Mouse (Mus musculus) CH12.LX (cell line): ENCODE data around the gene Cd93. TPM values are rescaled to one million over a fixed set of nuclear protein-coding genes. Genes with fewer than 3 reads are reported as not detected.

Source experiments
- DNase-seq: peaks from one replicate; pipeline ENCODE4 v3.0.0-alpha.2; 2013; ENCODE audit errors: extremely low read depth
- H3K27ac ChIP-seq: 2 replicates; pipeline ENCODE4 v1.5.1; 2012; ENCODE audit warnings: low read depth, mild to moderate bottlenecking, control low read depth, moderate library complexity; ENCODE audit not compliant: insufficient read depth
- H3K27me3 ChIP-seq: replicated peaks from 2 replicates; pipeline ENCODE3; 2012; ENCODE audit warnings: inconsistent platforms
- H3K36me3 ChIP-seq, 2 experiments: replicated peaks in 1 of 2; 2 replicates each; pipeline versions ENCODE3 to v1.6.1; 2012; ENCODE audit warnings: inconsistent platforms in 1 of 2, low read length in 1 of 2, mild to moderate bottlenecking in 1 of 2, mixed read lengths in 1 of 2, moderate library complexity in 1 of 2; ENCODE audit not compliant: control insufficient read depth in 1 of 2, insufficient read depth in 1 of 2
- H3K4me1 ChIP-seq, 2 experiments: 2 replicates each; pipeline ENCODE4 v1.6.1; 2012; ENCODE audit warnings: inconsistent platforms in 1 of 2, moderate library complexity in 1 of 2; ENCODE audit not compliant: insufficient read depth in 2 of 2, control insufficient read depth in 1 of 2
- H3K4me2 ChIP-seq: 2 replicates; pipeline ENCODE4 v1.6.1; 2012; ENCODE audit warnings: low read depth, mild to moderate bottlenecking, control low read depth; ENCODE audit not compliant: poor library complexity, insufficient read depth, severe bottlenecking
- H3K4me3 ChIP-seq, 3 experiments: fragments of 150-350 bp in 1 of 3; sonication (generic) in 1 of 3; replicated peaks in 1 of 3; 2 replicates each; pipeline versions ENCODE3 to v1.5.1; 2011 to 2012; ENCODE audit warnings: low read depth in 2 of 3, low read length in 2 of 3, mild to moderate bottlenecking in 2 of 3, moderate library complexity in 2 of 3, control low read depth in 1 of 3, improper control_type of control experiment in 1 of 3, inconsistent platforms in 1 of 3, mixed read lengths in 1 of 3; ENCODE audit not compliant: poor library complexity in 1 of 3
- H3K79me2 ChIP-seq: replicated peaks from 2 replicates; pipeline ENCODE4 v1.6.1; 2012; ENCODE audit warnings: mild to moderate bottlenecking, moderate library complexity; ENCODE audit not compliant: control insufficient read depth, poor library complexity, insufficient read depth, severe bottlenecking; ENCODE audit errors: extremely low read depth
- H3K9ac ChIP-seq: 2 replicates; pipeline ENCODE4 v1.6.1; 2012; ENCODE audit warnings: low read depth, mild to moderate bottlenecking, control low read depth, moderate library complexity; ENCODE audit not compliant: insufficient read depth
- H3K9me3 ChIP-seq: replicated peaks from 2 replicates; pipeline ENCODE3; 2012; ENCODE audit warnings: low read length, inconsistent platforms, mixed read lengths
- CHD2 ChIP-seq: IDR thresholded peaks from 2 replicates; pipeline ENCODE4 v1.6.1; 2011; ENCODE audit warnings: low read length, improper control_type of control experiment
- E2F4 ChIP-seq: IDR thresholded peaks from 2 replicates; pipeline ENCODE4 v1.6.1; 2011; ENCODE audit warnings: low read depth, low read length, improper control_type of control experiment; ENCODE audit not compliant: insufficient replicate concordance
- EP300 ChIP-seq: IDR thresholded peaks from 2 replicates; pipeline ENCODE4 v1.6.1; 2011; ENCODE audit warnings: low read length, improper control_type of control experiment
- JUN ChIP-seq: IDR thresholded peaks from 2 replicates; pipeline ENCODE4 v1.6.1; 2011; ENCODE audit warnings: low read depth, mild to moderate bottlenecking, low read length, improper control_type of control experiment, moderate library complexity; ENCODE audit not compliant: insufficient read depth
- JUND ChIP-seq: conservative IDR thresholded peaks from 2 replicates; pipeline ENCODE4 v1.6.1; 2011; ENCODE audit warnings: low read depth, low read length, improper control_type of control experiment
- KAT2A ChIP-seq: IDR thresholded peaks from 2 replicates; pipeline ENCODE4 v1.6.1; 2012; ENCODE audit warnings: low read length, improper control_type of control experiment, inconsistent platforms; ENCODE audit not compliant: insufficient replicate concordance
- MAFK ChIP-seq: IDR thresholded peaks from 2 replicates; pipeline ENCODE4 v1.6.1; 2011; ENCODE audit warnings: low read length, improper control_type of control experiment; ENCODE audit not compliant: insufficient replicate concordance
- MXI1 ChIP-seq: IDR thresholded peaks from 2 replicates; pipeline ENCODE4 v1.6.1; 2011; ENCODE audit warnings: mild to moderate bottlenecking, low read depth, low read length, improper control_type of control experiment
- NELFE ChIP-seq: IDR thresholded peaks from 2 replicates; pipeline ENCODE4 v1.6.1; 2011; ENCODE audit warnings: low read depth, low read length, improper control_type of control experiment
- NRF1 ChIP-seq: IDR thresholded peaks from 2 replicates; pipeline ENCODE4 v1.6.1; 2014; ENCODE audit warnings: low read depth, mild to moderate bottlenecking, inconsistent platforms, low read length, improper control_type of control experiment, moderate library complexity
- POLR2A ChIP-seq: IDR thresholded peaks from 2 replicates; pipeline ENCODE4 v1.6.1; 2011; ENCODE audit warnings: low read depth, mild to moderate bottlenecking, improper control_type of control experiment, low read length
- RAD21 ChIP-seq: IDR thresholded peaks from 2 replicates; pipeline ENCODE4 v1.6.1; 2011; ENCODE audit warnings: low read depth, mild to moderate bottlenecking, low read length, improper control_type of control experiment, moderate library complexity
- RCOR1 ChIP-seq: conservative IDR thresholded peaks from 2 replicates; pipeline ENCODE4 v1.6.1; 2012; ENCODE audit warnings: low read depth, mild to moderate bottlenecking, inconsistent platforms, low read length, improper control_type of control experiment
- SIN3A ChIP-seq: IDR thresholded peaks from 2 replicates; pipeline ENCODE4 v1.6.1; 2012; ENCODE audit warnings: low read length, improper control_type of control experiment, inconsistent platforms
- TBP ChIP-seq: conservative IDR thresholded peaks from 2 replicates; pipeline ENCODE4 v1.6.1; 2011; ENCODE audit warnings: low read depth, low read length, improper control_type of control experiment
- TCF12 ChIP-seq: IDR thresholded peaks from 2 replicates; pipeline ENCODE4 v1.6.1; 2014; ENCODE audit warnings: low read depth, mild to moderate bottlenecking, inconsistent platforms, low read length, improper control_type of control experiment
- UBTF ChIP-seq: IDR thresholded peaks from 2 replicates; pipeline ENCODE4 v1.6.1; 2012; ENCODE audit warnings: low read depth, mild to moderate bottlenecking, inconsistent platforms, low read length, improper control_type of control experiment, moderate library complexity
- USF2 ChIP-seq: conservative IDR thresholded peaks from 2 replicates; pipeline ENCODE4 v1.6.1; 2011; ENCODE audit warnings: low read depth, low read length, improper control_type of control experiment
- ZC3H11A ChIP-seq: IDR thresholded peaks from 2 replicates; pipeline ENCODE4 v1.6.1; 2012; ENCODE audit warnings: low read depth, mild to moderate bottlenecking, inconsistent platforms, low read length, improper control_type of control experiment
- dilution Hi-C: fragments of 300-500 bp; cut with MboI; formaldehyde crosslinking; loops from 2 replicates; pipeline ENCODE4 v1.14.3; 2020; ENCODE audit warnings: low sequenced_read_pairs; ENCODE audit not compliant: extremely low pct_unique_long_range_greater_than_20kb, extremely low pct_ligation_motif_present
- in situ Hi-C: fragments of 300-500 bp; cut with MboI; formaldehyde crosslinking; loops from 3 replicates; pipeline ENCODE4 v1.14.3; 2019; ENCODE audit warnings: low sequenced_read_pairs, low pct_ligation_motif_present, low pct_unique_long_range_greater_than_20kb, mixed read lengths
- polyA plus RNA-seq: library from polyadenylated mRNA; unstranded; fragments of >175 nt; gene quantifications from 2 replicates; pipeline ENCODE4 v1.2.1, GENCODE M21; 2012; ENCODE audit warnings: low read depth; ENCODE audit not compliant: insufficient read length
- total RNA-seq, 2 experiments: library from RNA; depleted of rRNA; stranded (reverse); fragments of 300-350 nt in 1 of 2; fragments of >200 nt in 1 of 2; gene quantifications; 2 replicates each; pipeline ENCODE4 v1.2.3; 2012 to 2014

Gene Cd93
- total and polyA plus RNA-seq, 3 experiments: 0.04 to 0.08 (median 0.07) TPM

DNA sequence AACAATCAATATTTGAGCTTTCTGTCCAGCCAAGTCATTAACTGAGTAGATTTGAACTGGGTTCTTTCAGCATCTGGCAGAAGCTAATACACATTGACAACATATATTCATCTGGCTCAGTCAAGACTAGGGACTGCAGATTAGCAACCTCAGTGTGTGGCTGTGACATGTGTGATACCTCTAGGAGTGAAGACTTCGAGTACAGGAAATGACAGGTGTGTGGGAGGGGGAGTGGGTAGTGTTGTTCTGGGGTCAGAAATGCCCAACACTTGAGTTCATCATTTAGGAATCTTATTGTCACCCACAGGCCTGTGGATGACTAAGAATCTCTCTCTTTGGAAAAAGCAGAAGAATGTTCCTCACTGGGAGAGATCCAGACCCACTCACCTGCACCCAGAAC lies 22.3 kb downstream of the Cd93 start:
- H3K9me3 ChIP-seq: no peaks in the 10 kb centered on the region
- H3K79me2 ChIP-seq: no peaks in the 10 kb centered on the region
- in situ Hi-C loops: no loop called here
- no peak overlapping the region for H3K9ac ChIP-seq
- H3K4me3 ChIP-seq: no peak overlapping the region
- dilution Hi-C loops: no loop called here
- H3K36me3 ChIP-seq: no peaks in the 10 kb centered on the region
- no peaks in the 10 kb centered on the region for H3K27me3 ChIP-seq
- no peak overlapping the region for H3K27ac ChIP-seq
- DNase-seq: no peak
- H3K4me2 ChIP-seq: no peak overlapping the region
- TF ChIP-seq JUN: no peak
- TF ChIP-seq ZC3H11A: no peak
- TF ChIP-seq TBP: no peak
- no peak for TF ChIP-seq RCOR1
- TF ChIP-seq USF2: no peak
- TF ChIP-seq EP300: no peak
- TF ChIP-seq POLR2A: no peak
- TF ChIP-seq RAD21: no peak
- TF ChIP-seq NELFE: no peak
- TF ChIP-seq JUND: no peak
- no peak for TF ChIP-seq NRF1
- TF ChIP-seq MAFK: no peak
- TF ChIP-seq TCF12: no peak
- TF ChIP-seq KAT2A: no peak
- TF ChIP-seq SIN3A: no peak
- TF ChIP-seq MXI1: no peak
- TF ChIP-seq E2F4: no peak
- H3K4me1 ChIP-seq: peaks cover 0 to 49% of the 10 kb centered on the region in 2 experiments; a peak in 2 of 4 replicates

DNA sequence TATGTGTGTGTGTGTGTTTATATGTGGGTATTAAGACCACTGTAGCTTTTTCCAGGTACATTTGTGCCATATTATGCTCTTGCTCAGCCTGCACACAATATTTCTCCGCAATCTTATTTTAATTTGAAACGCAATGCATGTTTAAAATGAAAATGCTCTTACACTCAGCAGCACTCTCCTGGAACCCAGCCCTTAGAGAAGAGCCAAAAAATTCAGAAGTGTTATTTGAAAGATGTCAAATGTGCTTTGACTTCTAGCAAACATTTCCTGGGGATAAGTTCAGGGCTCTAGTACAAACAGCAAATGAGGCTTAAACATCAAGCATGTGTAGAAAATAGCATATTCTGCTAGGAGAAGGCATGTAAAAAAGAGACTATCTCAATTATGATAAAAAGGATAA lies 23.6 kb downstream of the Cd93 start:
- no peak for DNase-seq
- no peaks in the 10 kb centered on the region for H3K36me3 ChIP-seq
- H3K9me3 ChIP-seq: no peaks in the 10 kb centered on the region
- dilution Hi-C loops: no loop called here
- no peak for TF ChIP-seq TCF12
- TF ChIP-seq CHD2: no peak
- no peak for TF ChIP-seq MXI1
- TF ChIP-seq UBTF: no peak
- TF ChIP-seq, all 38 proteins: peak for 0
- Histone ChIP-seq H3K27ac (no peak overlapping the region), H3K9ac (no peak overlapping the region), H3K27me3 (no peaks in the 10 kb centered on the region), H3K4me2 (no peak overlapping the region), H3K4me1 (peaks cover 0 to 36% of the 10 kb centered on the region in 2 experiments; a peak in 2 of 4 replicates), H3K79me2 (no peaks in the 10 kb centered on the region), H3K4me3 (no peak overlapping the region)
- in situ Hi-C loops: no loop called here
